Mouse (Mus musculus): Measurements from ENCODE around the gene Col1a1. TPM values are rescaled to one million over a fixed set of nuclear protein-coding genes. Genes with fewer than 3 reads are reported as not detected.

Col1a1 gene
- total and polyA plus RNA-seq, 3 experiments: 0.11 to 0.13 TPM; not detected in 1

DNA sequence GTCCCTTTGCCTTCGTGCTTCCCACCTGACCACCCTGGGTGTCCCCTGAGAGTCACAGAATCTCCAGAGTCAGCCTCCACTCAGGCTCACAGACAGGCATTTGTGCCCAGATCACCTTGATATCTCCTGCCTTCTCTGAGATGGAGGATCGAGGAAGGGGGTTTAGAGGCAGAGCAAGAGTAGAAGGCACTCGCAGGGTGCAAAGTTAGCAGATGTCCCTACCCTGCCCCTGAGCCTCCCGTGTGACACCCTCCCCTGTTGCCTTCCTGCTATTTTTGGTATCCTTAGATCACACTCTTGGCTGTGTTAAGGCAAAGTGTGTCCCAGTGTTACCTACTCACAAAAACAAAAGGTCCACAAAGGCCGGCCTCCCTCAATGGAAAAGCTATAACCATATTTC is 40.2 kb downstream of the Col1a1 start, which contains the start of gene Sgca:
TSS of gene Sgca (minus strand) at position 129 of the 400 bp plus-strand sequence.
- Histone ChIP-seq H3K4me2 (ENCODE audit: insufficient read depth, low read depth, poor library complexity, severe bottlenecking) (no peak within 1 kb of the TSS), H3K4me3 (replicated peaks in 1 of 3; ENCODE audit: low read depth in 2 of 3, low read length in 2 of 3, poor library complexity in 1 of 3) (no peak within 1 kb of the TSS), H3K36me3 (replicated peaks in 1 of 2; ENCODE audit: control insufficient read depth in 1 of 2, insufficient read depth in 1 of 2, low read length in 1 of 2) (no peaks in the 10 kb centered on the region), H3K9me3 (replicated peaks; ENCODE audit: low read length) (no peaks in the 10 kb centered on the region), H3K79me2 (replicated peaks; ENCODE audit: control insufficient read depth, extremely low read depth, insufficient read depth, poor library complexity, severe bottlenecking) (no peaks in the 10 kb centered on the region), H3K4me1 (ENCODE audit: control insufficient read depth in 1 of 2, insufficient read depth in 2 of 2) (peaks cover 11 to 32% of the 10 kb centered on the region in 2 experiments), H3K27ac (ENCODE audit: insufficient read depth, low read depth) (no peak within 1 kb of the TSS), H3K9ac (ENCODE audit: insufficient read depth, low read depth) (no peak within 1 kb of the TSS), H3K27me3 (replicated peaks) (peaks cover 82% of the 10 kb centered on the region)
- no peak for DNase-seq (ENCODE audit: extremely low read depth)
- TF ChIP-seq JUND (conservative IDR thresholded peaks at IDR 0.05; ENCODE audit: low read depth, low read length) (no peak), MAFK (IDR thresholded peaks at IDR 0.05; ENCODE audit: insufficient replicate concordance, low read length) (no peak)
- dilution Hi-C loops (cut with MboI; ENCODE audit: extremely low pct_ligation_motif_present, extremely low pct_unique_long_range_greater_than_20kb, low sequenced_read_pairs): no loop called here
- in situ Hi-C loops (cut with MboI; ENCODE audit: low pct_ligation_motif_present, low pct_unique_long_range_greater_than_20kb, low sequenced_read_pairs): no loop called here

DNA sequence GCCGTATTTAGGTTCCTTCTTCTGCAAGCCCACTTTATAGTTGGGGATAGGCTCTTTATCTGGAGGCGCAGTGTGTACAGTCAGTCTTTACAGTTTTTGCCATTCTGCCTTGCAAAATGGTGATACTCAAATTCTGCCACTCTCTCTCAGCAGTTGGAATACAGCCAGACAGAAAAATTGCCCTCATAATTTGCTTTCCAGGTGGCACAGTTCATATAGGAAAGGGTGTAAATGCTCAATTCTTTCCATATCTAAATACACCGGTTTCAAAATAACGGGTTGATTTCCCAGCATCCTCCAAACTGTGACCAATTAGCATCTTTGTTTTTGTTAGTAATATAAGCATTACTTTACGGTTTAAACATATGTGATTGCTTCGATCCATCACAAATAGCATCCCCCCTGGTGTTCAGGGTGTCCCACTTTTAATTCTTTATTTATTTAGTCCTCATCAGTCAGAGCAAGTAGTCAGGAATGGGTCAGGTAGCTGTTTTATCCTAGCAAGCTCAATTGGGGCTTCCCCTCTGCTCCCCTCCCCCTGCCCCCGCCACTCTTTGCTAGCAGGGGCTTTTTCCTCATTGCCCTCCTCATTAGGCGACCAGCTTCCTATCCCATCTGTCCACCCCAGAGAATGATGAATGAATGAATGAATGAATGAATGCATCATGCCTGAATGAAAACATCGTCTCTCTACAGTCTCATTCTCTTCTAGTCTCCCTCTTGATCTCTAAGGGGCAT is 42.3 kb downstream of the Col1a1 start:
- Histone ChIP-seq H3K79me2 (replicated peaks; ENCODE audit: control insufficient read depth, extremely low read depth, insufficient read depth, poor library complexity, severe bottlenecking) (no peaks in the 10 kb centered on the region), H3K27ac (ENCODE audit: insufficient read depth, low read depth) (no peak overlapping the region), H3K4me2 (ENCODE audit: insufficient read depth, low read depth, poor library complexity, severe bottlenecking) (peak overlapping the region; percentile 95), H3K9me3 (replicated peaks; ENCODE audit: low read length) (no peaks in the 10 kb centered on the region), H3K36me3 (replicated peaks in 1 of 2; ENCODE audit: control insufficient read depth in 1 of 2, insufficient read depth in 1 of 2, low read length in 1 of 2) (no peaks in the 10 kb centered on the region), H3K9ac (ENCODE audit: insufficient read depth, low read depth) (no peak overlapping the region; the same call in 1 of the 2 replicates), H3K27me3 (replicated peaks) (peaks cover 70% of the 10 kb centered on the region), H3K4me1 (ENCODE audit: control insufficient read depth in 1 of 2, insufficient read depth in 2 of 2) (peaks cover 0 to 13% of the 10 kb centered on the region in 2 experiments; a peak in 3 of 4 replicates), H3K4me3 (replicated peaks in 1 of 3; ENCODE audit: low read depth in 2 of 3, low read length in 2 of 3, poor library complexity in 1 of 3) (peak overlapping the region in 1 of 3 experiments; percentile 18)
- dilution Hi-C loops (cut with MboI; ENCODE audit: extremely low pct_ligation_motif_present, extremely low pct_unique_long_range_greater_than_20kb, low sequenced_read_pairs) (no loop called here), in situ Hi-C loops (cut with MboI; ENCODE audit: low pct_ligation_motif_present, low pct_unique_long_range_greater_than_20kb, low sequenced_read_pairs) (no loop called here)
- TF ChIP-seq USF2 (conservative IDR thresholded peaks at IDR 0.05; ENCODE audit: low read depth, low read length) (no peak), ELF1 (IDR thresholded peaks at IDR 0.05; ENCODE audit: low read depth, low read length) (no peak), ZMIZ1 (IDR thresholded peaks at IDR 0.05; ENCODE audit: low read depth, low read length) (no peak), MAX (IDR thresholded peaks at IDR 0.05; ENCODE audit: low read length) (no peak), JUN (IDR thresholded peaks at IDR 0.05; ENCODE audit: insufficient read depth, low read depth, low read length) (no peak), ZC3H11A (IDR thresholded peaks at IDR 0.05; ENCODE audit: low read depth, low read length) (no peak), MAFK (IDR thresholded peaks at IDR 0.05; ENCODE audit: insufficient replicate concordance, low read length) (no peak), UBTF (IDR thresholded peaks at IDR 0.05; ENCODE audit: low read depth, low read length) (no peak), BHLHE40 (IDR thresholded peaks at IDR 0.05; ENCODE audit: low read depth, low read length) (no peak), NRF1 (IDR thresholded peaks at IDR 0.05; ENCODE audit: low read depth, low read length) (no peak), HCFC1 (IDR thresholded peaks at IDR 0.05; ENCODE audit: low read depth, low read length) (no peak), MEF2A (IDR thresholded peaks at IDR 0.05; ENCODE audit: borderline replicate concordance, low read depth, low read length) (no peak)
- no peak for DNase-seq (ENCODE audit: extremely low read depth)
